Mouse (Mus musculus) spleen, adult 2 months (tissue): Measurements from ENCODE around the gene Ier5.

Experiments
- CTCF ChIP-seq: fragments of 200-500 bp; IDR thresholded peaks from 2 replicates; pipeline ENCODE4 v1.5.1; 2011; ENCODE audit warnings: mild to moderate bottlenecking, inconsistent platforms; ENCODE audit not compliant: insufficient read depth, insufficient read length, insufficient replicate concordance; ENCODE audit errors: extremely low read depth
- POLR2A ChIP-seq: fragments of 200-500 bp; IDR thresholded peaks from 2 replicates; pipeline ENCODE4 v1.6.1; 2011; ENCODE audit warnings: low read depth, low read length, inconsistent platforms

DNA sequence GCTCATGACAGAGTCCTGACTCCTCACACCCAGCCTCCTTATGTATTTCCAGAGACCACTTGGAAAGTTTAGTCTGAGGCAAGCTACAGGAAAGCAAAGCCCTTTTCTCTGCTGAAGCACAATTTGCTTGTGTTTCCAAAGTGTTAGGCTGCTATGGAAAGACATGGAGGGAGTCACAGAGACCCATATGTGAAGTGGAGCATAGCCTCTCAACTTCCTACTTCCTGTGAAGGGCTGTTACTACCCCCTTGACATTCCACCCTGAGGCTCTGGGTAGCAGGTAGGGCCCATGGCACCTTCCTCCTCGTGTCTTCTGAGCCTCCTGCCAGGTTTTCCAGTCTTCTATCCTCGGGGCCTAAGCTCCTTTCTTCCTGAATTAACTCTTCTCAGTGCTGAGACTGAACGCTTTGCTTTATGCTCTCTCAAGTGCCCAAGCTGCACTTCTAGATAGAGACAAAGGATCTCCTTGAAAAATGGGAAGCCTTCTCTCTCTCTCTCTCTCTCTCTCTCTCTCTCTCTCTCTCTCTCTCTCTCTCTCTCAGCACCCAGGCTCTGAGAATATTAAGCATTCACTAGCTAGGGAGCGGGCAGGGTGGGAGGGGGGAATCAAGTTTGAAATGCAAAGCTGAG lies 47.2 kb downstream of the Ier5 start:
- no peak for TF ChIP-seq CTCF
- no peak for TF ChIP-seq POLR2A
